Mouse (Mus musculus) bone marrow macrophage, adult 2 months (primary cell): Measurements from ENCODE around the gene Gimap4.

Source experiments
- CTCF ChIP-seq: IDR thresholded peaks from 2 replicates; pipeline ENCODE4 v1.5.1; 2012; ENCODE audit warnings: low read depth, mild to moderate bottlenecking, low read length, moderate library complexity
- POLR2A ChIP-seq: IDR thresholded peaks from 2 replicates; pipeline ENCODE4 v1.6.1; 2012; ENCODE audit warnings: mild to moderate bottlenecking, low read depth, low read length, borderline replicate concordance

DNA sequence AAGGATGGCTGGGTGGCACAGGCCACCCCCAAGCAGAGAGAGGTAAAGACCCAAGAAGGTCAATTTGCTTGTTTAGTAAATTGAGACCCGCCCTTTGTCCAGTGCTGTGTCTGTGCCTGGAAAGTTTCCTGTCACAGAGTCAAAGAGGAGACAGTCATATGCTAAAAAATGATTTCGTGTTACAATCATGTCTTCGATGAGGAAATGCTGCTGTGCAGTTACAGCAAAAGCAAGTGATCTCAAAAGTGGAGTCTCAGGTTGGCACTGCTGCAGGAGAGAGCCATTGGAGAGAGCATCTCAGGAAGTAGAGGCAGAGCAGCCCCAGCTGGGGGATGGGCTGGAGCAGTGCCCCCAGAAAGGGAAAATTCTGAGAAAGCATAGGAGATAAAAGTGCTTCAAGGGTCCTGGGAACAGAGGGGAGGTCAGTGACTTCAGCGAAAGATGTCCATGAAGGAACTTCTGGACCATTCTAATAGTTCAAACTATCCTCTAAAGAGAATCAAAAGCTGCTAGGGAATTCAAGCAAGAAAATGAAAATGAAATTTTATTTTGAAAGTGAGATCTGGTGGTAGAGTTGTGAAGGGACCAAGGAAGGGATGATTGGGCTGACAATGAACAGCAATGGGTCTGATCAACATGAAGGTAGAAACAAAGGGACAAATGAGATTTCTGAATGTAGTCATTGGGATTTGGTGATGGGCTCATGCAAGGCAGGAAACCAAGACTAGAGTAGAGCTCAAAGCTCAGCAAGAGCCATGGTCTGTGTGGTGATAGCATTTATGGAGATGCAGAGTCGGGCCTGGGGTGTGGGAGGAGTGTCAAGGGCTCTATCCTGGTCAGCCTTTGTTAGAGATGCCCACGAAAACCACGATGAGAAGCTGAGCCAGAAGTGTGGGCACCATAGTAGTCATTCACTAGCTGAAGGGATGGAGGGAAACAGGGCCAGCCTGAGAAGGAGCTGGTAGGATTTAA lies 1.6 kb downstream of the Gimap4 start:
- TF ChIP-seq POLR2A (no peak), CTCF (no peak)
